Mouse (Mus musculus): ENCODE data around the gene Armcx5. TPM values are rescaled to one million over a fixed set of nuclear protein-coding genes. Genes with fewer than 3 reads are reported as not detected.
A peak's percentile ranks its signal among the peaks of the same experiment; 100 is the strongest.
"Not testable (repeated sequence)": the region's sequence is repeated elsewhere in the genome, so short reads cannot be mapped to it uniquely, and the experiment has no call there.

Armcx5 gene
- total RNA-seq (2021): 10 to 100 TPM; 22.5 to 27.6 TPM

- peak; percentile 67 to 73 for DNase-seq (ENCODE audit: extremely low spot score in 1 of 2, low spot score in 1 of 2)
Measured at GRCm38 (mm10) chrX:135742304-135743055, at the start of gene Armcx5, which contains the start of gene Gprasp1. TSS of gene Armcx5 (plus strand) at chrX:135742733. TSS of gene Gprasp1 (plus strand) at chrX:135742733.

DNA sequence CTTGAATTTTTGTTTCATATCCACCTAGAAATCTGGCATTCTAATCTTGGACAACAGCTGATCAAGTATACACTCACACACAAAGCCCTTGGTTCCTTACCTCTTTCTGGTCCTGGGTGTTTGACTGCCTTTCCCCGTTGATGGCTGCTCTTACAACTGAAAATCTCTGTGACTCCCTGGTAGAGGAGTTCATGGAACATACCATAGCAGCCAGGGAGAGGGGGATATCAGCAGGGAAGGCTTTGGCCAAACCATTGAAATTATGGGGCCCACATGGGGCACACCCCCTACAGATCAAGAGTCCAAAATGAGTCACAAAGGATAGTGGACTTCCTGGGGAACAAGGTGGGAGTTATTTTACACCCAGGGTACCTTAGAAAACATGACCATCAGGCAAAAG lies 48.9 kb upstream of the Armcx5 start, which contains the start of gene Tcp11x2:
Tcp11x2 (minus strand) TSS at position 158 of the 400 bp plus-strand sequence.
- DNase-seq (ENCODE audit: extremely low spot score in 1 of 2, low spot score in 1 of 2): no peak

- DNase-seq (ENCODE audit: extremely low spot score in 1 of 2, low spot score in 1 of 2): no peak
Measured at GRCm38 (mm10) chrX:135703111-135703510, 39.4 kb upstream of the Armcx5 start.

GRCm38 (mm10) chrX:135704349-135704748 lies 38.2 kb upstream of the Armcx5 start:
- DNase-seq (ENCODE audit: extremely low spot score in 1 of 2, low spot score in 1 of 2): no peak

- DNase-seq (ENCODE audit: extremely low spot score in 1 of 2, low spot score in 1 of 2): no peak
Measured at GRCm38 (mm10) chrX:135712845-135713244, 29.7 kb upstream of the Armcx5 start.

DNA sequence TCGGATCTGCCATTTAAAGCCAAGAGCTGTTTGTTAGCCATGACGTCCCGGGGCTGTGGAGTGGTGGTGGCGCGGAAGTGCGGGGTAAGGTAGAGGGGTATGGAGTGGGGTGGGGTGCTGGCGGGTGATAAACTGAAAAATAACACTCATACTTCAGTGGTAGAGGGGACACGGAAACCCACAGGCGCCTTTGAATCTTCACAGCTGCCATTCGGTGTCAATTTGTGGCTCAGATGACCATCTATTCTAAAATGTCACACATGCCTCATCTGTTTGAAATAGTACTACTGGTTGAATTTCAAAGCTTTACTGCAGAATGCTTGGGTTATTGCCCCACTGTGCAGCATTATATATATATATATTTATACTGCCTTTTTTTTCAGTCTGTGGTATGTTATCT lies 17.4 kb upstream of the Armcx5 start, which contains the start of gene Tmsb15a:
Tmsb15a (minus strand) TSS at position 101 of the 400 bp plus-strand sequence.
- DNase-seq (ENCODE audit: extremely low spot score in 1 of 2, low spot score in 1 of 2): no peak

DNA sequence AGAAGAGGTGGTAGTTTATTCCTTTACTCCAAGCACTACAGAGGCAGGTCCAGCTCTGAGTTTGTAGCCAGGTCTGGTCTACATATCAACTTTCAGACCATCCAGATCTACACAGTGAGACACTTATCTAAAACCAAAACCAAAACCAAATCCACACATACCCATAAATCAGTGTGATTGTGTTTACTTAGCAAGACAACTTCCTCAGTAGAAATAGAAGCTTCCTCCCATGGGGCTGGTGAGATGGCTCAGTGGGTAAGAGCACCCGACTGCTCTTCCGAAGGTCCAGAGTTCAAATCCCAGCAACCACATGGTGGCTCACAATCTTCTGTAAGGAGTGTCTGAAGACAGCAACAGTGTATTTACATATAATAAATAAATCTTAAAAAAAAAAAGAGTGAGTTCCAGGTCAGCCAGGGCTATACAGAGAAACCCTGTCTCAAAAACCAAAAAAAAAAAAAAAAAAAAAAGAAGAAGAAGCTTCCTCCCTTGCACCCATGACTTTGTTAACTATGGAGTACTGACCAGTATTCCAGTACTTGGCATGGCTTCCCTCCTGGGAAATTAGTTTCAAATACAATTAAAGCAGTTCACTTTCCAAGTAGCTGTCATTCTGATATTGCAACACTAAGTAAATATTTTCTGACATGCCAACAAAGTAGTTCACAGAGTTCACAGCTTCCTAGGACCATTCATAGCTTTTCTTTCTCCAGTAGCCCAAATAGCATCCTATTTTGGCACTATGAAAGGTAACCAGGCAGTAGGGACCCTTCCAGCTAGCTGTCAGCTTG lies 3.6 kb upstream of the Armcx5 start:
- DNase-seq (ENCODE audit: extremely low spot score in 1 of 2, low spot score in 1 of 2): no peak

GRCm38 (mm10) chrX:135743056-135743355 lies 473 bp downstream of the Armcx5 start:
- DNase-seq (ENCODE audit: extremely low spot score in 1 of 2, low spot score in 1 of 2): no peak

DNA sequence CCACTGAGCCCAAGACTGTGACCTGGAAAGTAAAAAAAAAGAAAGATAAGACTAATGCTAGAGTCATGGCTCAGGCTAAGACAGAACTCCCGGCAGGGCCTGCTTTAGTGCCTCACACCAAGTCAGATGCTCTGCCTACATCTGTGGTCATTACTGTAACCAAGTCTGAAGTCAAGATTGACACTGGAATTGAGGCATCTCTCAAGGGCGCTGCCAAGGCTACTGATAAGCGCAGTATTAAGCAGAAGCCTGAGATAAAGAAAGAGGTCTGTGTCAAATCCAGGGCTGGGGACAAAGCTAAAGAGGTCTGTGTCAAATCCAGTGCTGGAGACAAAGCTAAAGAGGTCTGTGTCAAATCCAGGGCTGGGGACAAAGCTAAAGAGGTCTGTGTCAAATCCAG lies 2.8 kb downstream of the Armcx5 start:
- DNase-seq (ENCODE audit: extremely low spot score in 1 of 2, low spot score in 1 of 2): not testable (repeated sequence)

DNA sequence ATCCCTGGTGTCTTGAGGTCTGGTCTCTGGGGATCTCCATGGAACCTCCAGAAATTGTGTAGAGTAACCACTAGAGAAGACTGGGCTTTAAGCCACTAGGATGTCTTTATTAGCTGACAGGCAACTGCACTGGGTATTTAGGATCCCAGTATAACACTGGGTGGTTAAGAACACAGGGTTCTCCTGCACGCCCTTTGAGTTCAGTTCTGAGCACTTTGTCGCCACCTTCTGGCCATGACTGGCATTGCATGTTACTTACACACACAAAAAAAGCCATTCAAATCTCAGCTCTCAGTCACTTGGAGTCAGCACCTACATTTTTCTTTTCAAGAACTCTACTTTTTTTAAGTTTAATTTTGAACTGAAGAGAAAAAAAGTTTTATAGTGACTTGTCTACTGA lies 10.3 kb downstream of the Armcx5 start:
- DNase-seq (ENCODE audit: extremely low spot score in 1 of 2, low spot score in 1 of 2): peak; percentile 52 to 81

GRCm38 (mm10) chrX:135761707-135762106 lies 19.2 kb downstream of the Armcx5 start:
- DNase-seq (ENCODE audit: extremely low spot score in 1 of 2, low spot score in 1 of 2): peak in 1 of 2 experiments; percentile 44

DNA sequence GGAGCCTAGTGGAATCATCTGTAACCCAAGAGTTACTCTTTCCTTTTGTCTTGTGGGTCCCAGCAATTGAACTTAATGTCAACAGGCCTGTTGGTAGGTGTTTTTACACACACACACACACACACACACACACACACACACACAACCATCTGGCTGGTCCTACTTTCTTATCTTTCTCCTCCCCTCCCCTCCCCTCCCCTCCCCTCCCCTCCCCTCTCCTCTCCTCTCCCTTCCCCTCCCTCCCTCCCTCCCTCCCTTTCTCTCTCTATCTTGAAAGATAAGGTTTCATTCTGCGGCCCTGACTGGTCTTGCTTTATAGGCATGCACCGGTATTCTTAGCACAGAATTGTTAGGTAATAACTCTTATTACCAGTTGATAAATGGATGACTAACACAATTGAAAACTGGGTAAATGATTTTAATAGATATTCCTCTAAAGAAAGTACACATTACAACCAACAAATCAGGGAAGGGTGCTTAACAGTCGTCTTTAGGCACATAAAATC lies 25.6 kb downstream of the Armcx5 start:
- DNase-seq (ENCODE audit: extremely low spot score in 1 of 2, low spot score in 1 of 2): no peak

DNA sequence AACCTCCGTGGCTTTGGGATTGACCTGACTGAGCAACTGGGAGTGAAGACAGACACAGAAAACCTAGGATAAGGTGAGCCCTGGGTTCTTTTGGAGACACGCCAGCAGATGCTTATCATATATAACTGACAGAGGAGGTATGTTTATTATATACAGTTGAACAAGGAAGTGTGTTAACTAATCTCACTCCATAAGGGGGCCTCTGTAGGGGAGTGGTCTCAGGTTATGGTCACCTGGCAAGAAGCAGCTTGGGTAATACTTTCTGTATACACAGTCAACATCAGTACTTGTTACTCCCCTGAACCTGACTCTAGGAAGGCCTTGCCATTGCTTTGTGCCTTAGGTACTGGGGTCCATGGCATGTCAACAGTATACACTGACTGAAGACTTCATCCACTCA lies 26.0 kb downstream of the Armcx5 start:
- DNase-seq (ENCODE audit: extremely low spot score in 1 of 2, low spot score in 1 of 2): no peak

GRCm38 (mm10) chrX:135791536-135791935 lies 49.0 kb downstream of the Armcx5 start:
- DNase-seq (ENCODE audit: extremely low spot score in 1 of 2, low spot score in 1 of 2): no peak

GRCm38 (mm10) chrX:135792326-135792725 lies 49.8 kb downstream of the Armcx5 start:
- DNase-seq (ENCODE audit: extremely low spot score in 1 of 2, low spot score in 1 of 2): no peak

DNA sequence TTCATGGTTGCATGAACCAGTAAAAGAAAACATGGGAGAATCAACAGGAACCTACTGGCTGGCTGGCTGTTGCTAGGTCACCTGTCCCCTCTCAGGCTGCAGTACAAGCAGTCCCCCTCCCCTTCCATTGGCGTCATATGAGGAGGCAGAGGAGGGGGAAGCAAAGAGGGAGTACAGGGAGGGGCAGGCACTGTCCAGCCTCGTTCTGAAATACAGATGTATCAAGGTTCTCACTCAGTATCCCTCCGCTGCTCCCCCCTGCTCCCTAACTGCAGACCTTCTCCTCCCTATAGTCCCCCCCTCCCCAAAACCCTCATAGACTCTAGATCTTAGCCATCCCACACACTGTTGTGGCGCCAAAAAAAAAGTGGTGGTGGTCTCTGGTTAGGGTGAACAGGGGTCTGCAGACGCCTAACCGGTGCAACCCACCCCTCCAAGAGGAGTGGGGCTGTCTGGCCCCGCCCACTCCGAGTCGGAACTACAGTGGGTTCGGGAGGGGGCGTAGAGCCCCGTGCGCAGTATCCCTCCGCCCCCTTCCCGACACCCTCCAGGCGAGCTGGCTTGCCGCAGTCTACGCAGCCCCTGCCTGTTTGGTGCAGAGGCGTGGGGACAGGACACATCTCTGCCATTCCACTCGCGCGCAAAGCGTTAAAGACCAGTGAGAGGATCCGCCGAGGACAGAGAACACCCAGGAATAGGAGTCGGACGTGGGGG lies 53.2 kb downstream of the Armcx5 start:
- DNase-seq (ENCODE audit: extremely low spot score in 1 of 2, low spot score in 1 of 2): peak; percentile 49 to 54

DNA sequence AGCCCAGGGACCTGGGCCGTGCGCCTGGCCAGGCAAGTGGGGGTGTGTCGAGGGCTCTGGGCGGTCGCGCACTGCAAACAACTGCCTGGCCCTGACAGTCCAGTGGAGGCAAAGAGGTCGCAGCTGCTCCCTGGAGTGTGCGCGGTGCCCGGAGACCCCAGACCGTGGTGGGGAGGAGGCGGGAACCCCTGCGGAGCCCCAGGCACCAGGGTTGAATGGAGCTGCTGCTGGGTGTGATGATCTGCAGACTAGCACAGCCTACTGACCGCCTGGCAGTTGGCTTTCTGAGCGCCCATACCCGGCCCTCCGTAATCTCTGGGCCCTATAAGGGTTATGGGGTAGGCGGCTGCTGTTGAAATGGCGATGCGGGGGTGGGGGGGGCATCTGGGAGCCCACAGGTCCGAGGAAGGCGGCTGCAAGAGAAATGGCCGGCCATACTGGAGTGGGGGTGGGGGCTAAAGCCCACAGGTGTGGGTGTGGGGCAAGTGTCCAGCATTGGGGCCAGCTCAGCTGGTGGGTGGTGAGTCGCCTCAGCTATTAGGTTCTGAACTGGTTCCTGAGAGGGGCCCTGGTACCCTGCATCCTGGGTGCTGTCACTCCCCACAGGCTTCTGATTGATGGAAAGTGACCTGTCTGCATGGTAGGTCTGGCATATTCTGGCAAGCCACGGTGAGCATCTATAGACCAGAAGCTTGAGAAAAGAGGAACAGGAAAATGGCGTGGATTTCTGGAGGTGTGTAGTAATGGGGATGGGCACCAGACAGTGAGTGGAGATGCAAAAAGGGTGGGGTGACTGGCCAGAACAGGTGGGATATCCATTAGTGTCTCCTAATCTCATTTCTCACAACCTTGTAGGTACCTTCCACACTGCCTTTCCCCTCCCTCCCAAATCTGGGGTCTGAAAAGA lies 54.0 kb downstream of the Armcx5 start:
- not testable (repeated sequence) for DNase-seq (ENCODE audit: extremely low spot score in 1 of 2, low spot score in 1 of 2)
